Mouse (Mus musculus): ENCODE results near the gene Gm4881. TPM values are rescaled to one million over a fixed set of nuclear protein-coding genes. Genes with fewer than 3 reads are reported as not detected.

Gm4881 gene
- polyA plus RNA-seq, 1 experiment = not detected

DNA sequence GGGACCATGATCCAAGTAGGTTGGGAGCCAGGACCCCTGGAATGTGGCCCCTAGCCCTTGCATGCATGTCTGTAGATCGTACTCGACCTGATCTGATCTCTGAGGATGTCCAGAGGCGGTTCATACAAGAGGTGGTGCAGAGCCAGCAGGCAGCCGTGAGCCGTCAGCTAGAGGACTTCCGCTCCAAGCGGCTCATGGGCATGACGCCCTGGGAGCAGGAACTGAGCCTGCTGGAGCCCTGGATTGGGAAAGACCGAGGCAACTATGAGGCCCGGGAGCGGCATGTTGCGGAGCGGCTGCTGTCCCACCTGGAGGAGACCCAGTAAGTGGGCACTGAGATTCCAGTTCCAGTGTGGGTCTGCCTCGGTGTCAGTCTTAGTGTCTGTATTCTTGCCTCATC is 31.8 kb downstream of the Gm4881 start:
- 90% methylated on average over 14 of the region's 14 CpGs for WGBS
- H3K27ac ChIP-seq (ENCODE audit: control insufficient read depth, insufficient read depth, low read depth, low read length, poor library complexity) = no peak overlapping the region

DNA sequence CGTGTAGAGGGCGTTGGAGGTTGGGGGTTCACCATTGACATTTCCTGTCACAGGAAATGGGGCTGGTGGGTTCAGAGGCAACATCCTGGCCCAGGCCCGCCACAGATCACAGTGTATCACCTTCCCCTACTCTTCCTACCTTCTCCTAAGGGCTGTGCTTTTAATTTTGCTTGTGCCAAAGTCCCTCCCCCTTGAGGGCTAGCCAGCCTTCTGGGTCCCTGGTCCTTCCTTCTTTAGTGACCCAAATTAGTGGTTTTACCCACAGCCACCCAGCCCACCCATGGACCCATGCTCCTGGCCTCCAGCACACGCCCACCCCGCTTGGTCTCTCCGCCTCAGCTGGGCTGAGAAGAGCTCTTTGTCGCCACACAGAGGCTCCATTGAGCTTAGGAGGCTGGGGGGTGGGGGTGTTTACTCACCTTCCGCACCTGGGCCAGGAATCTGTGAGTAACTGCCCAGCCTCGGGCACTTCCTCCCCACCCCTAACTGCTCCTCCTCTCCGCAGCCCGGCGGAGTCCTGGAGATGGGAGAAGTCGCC is 37.0 kb downstream of the Gm4881 start:
- Histone ChIP-seq H3K4me3 (replicated peaks; ENCODE audit: control insufficient read depth, low read depth, low read length) (peak overlapping the region; percentile 1), H3K4me1 (ENCODE audit: control insufficient read depth, insufficient read depth, low read length) (peaks cover 3% of the 10 kb centered on the region), H3K27ac (ENCODE audit: control insufficient read depth, insufficient read depth, low read depth, low read length, poor library complexity) (peak overlapping the region; percentile 71)
- WGBS = 15% methylated on average over 13 of the region's 13 CpGs
- TF ChIP-seq CTCF (IDR thresholded peaks at IDR 0.05; ENCODE audit: control insufficient read depth, insufficient read depth, low read length) (peak; percentile 19; the same call in 1 of the 2 replicates), POLR2A (IDR thresholded peaks at IDR 0.05; ENCODE audit: borderline replicate concordance, control insufficient read depth, low read depth, low read length) (no peak)

More for the DNA sequence above, 31.8 kb downstream of the Gm4881 start:
- Histone ChIP-seq H3K4me3 (replicated peaks; ENCODE audit: control insufficient read depth, low read depth, low read length) (no peak overlapping the region), H3K4me1 (ENCODE audit: control insufficient read depth, insufficient read depth, low read length) (no peaks in the 10 kb centered on the region)
- TF ChIP-seq POLR2A (IDR thresholded peaks at IDR 0.05; ENCODE audit: borderline replicate concordance, control insufficient read depth, low read depth, low read length) = no peak
- TF ChIP-seq CTCF (IDR thresholded peaks at IDR 0.05; ENCODE audit: control insufficient read depth, insufficient read depth, low read length) = no peak

DNA sequence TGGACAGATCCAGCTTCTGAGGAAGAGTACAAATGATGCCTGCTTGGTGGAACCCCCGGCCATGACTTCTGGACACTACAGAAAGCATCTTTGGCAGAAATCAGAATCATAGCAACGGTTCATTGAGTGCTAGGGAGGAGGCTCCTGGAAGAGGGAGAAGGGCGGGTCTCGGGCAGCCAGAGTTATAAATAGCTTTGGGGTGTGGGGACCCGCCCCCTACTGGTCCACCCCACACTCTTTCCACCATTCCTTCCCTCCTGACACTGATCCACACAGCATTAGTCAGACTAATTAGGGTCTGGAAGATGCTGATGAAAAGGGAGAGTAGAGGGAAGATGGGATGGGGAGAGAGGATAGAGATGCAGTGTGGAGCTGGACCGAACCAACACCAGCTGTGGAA is 37.7 kb downstream of the Gm4881 start:
- Histone ChIP-seq H3K27ac (ENCODE audit: control insufficient read depth, insufficient read depth, low read depth, low read length, poor library complexity) (peak overlapping the region; percentile 71), H3K4me1 (ENCODE audit: control insufficient read depth, insufficient read depth, low read length) (peaks cover 3% of the 10 kb centered on the region), H3K4me3 (replicated peaks; ENCODE audit: control insufficient read depth, low read depth, low read length) (peak overlapping the region; percentile 9)
- no peak for TF ChIP-seq CTCF (IDR thresholded peaks at IDR 0.05; ENCODE audit: control insufficient read depth, insufficient read depth, low read length)
- WGBS = 8% methylated on average over 6 of the region's 6 CpGs

DNA sequence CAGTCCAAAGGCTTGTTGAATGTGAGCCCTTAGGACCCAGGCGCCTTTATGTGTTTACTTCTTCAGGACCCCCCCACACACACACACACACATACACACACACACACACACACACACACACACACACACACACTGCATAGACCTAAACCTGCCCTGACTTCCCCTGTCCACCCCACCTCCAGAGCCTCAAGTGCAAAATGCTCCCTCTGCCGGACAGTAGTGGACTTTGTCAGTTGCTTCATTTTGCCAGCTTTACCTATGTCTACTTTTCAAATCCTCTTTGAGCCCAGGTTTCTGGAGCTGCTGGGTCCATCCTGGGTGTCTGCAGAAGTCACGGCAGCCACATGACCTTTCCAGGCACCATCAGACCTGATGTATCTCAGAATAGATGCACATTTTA is 39.4 kb downstream of the Gm4881 start:
- 13% methylated on average over 3 of the region's 3 CpGs for WGBS
- H3K4me1 ChIP-seq (ENCODE audit: control insufficient read depth, insufficient read depth, low read length) = peaks cover 4% of the 10 kb centered on the region
- H3K27ac ChIP-seq (ENCODE audit: control insufficient read depth, insufficient read depth, low read depth, low read length, poor library complexity) = no peak overlapping the region
- TF ChIP-seq POLR2A (IDR thresholded peaks at IDR 0.05; ENCODE audit: borderline replicate concordance, control insufficient read depth, low read depth, low read length) (no peak), CTCF (IDR thresholded peaks at IDR 0.05; ENCODE audit: control insufficient read depth, insufficient read depth, low read length) (peak; percentile 85)
- peak overlapping the region; percentile 13 for H3K4me3 ChIP-seq (replicated peaks; ENCODE audit: control insufficient read depth, low read depth, low read length)

DNA sequence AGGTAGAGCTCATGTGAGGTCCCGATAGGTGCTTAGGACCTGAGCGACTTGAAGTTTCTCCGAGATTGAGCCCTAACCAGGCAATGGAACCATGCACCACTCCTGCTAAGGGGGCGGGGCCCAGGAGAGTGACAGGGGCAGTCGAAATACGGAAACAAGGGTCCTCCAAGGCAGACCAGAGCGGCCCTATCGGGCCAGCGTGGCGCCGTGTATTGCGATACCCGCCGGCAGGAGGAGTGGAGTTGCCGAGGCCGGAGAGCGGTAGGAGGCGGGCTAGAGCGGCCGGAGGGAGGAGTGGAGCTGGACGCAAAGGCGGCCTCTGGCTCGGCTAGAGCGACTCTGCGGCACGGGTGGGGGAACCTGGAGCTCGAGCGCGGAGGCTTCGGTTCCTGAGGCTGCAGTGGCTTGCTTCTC is 40.2 kb downstream of the Gm4881 start:
- Histone ChIP-seq H3K27ac (ENCODE audit: control insufficient read depth, insufficient read depth, low read depth, low read length, poor library complexity) (peak overlapping the region; percentile 62), H3K4me1 (ENCODE audit: control insufficient read depth, insufficient read depth, low read length) (peaks cover 4% of the 10 kb centered on the region), H3K4me3 (replicated peaks; ENCODE audit: control insufficient read depth, low read depth, low read length) (peak overlapping the region; percentile 90)
- TF ChIP-seq POLR2A (IDR thresholded peaks at IDR 0.05; ENCODE audit: borderline replicate concordance, control insufficient read depth, low read depth, low read length) (peak; percentile 64; the same call in 1 of the 2 replicates), CTCF (IDR thresholded peaks at IDR 0.05; ENCODE audit: control insufficient read depth, insufficient read depth, low read length) (no peak)
- under 1% methylated on average over 30 of the region's 30 CpGs for WGBS

DNA sequence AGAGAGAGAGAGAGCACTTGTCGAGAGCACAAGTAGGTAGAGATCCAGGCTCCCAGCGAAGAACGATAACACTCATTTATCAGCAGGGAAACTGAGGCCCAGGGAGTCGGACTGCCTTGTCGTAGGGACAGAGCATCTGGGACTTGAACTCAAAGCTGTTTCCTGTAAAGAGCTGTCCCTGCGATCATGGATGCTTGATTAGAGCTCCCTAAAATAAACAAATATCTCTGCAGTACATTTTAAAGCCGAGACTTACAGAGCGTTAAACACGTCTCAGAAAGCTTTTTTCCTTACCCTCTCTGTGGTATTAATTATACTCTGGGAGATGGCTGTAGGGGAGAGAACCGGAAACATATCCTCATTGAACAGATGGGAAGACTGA is 40.9 kb downstream of the Gm4881 start:
- under 1% methylated on average over 10 of the region's 10 CpGs for WGBS
- peak overlapping the region; percentile 99 for H3K27ac ChIP-seq (ENCODE audit: control insufficient read depth, insufficient read depth, low read depth, low read length, poor library complexity)
- TF ChIP-seq POLR2A (IDR thresholded peaks at IDR 0.05; ENCODE audit: borderline replicate concordance, control insufficient read depth, low read depth, low read length) = no peak
- TF ChIP-seq CTCF (IDR thresholded peaks at IDR 0.05; ENCODE audit: control insufficient read depth, insufficient read depth, low read length) = no peak
- peaks cover 4% of the 10 kb centered on the region for H3K4me1 ChIP-seq (ENCODE audit: control insufficient read depth, insufficient read depth, low read length)
- H3K4me3 ChIP-seq (replicated peaks; ENCODE audit: control insufficient read depth, low read depth, low read length) = peak overlapping the region; percentile 90

DNA sequence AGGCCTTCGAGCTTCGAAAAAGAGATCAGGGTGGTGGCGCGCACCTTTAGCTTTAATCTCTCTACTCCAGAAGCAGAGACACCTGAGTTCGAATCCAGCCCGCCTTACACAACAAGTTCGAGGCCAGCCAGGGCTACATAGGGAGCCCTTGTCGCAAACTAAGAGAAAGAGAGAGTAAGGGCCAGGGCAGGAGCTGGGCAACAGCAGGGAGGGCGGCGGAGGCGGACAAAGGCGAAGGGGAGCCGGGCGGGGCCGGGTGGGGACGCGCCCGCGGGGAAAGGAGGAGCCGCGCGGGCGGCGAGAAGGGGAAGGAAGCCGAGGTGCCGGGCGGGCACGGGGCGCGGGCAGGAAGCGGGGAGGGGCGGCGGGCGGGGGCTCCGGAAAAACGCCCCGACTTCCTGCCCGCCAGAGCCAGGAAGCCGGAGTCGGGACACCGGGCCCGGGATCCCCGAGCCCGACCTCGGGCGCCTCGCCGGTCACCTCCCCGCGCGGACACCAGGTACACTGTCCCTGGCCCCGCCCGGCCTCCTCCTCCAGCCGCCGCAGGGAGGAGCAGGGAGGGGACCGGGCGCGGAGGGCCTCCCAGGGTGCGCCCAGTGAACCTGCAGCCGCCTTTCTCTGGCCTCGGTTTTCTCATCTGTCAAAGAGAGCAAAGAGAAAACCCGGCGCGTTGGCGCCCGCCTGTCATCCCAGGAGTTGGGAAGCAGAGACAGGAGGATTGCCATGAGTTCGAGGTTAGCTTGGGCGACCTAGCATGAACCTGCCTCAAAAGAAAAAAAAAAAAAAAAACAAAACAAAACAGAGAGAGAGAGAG is 41.5 kb downstream of the Gm4881 start, which contains the start of gene Arhgef1:
Gene Arhgef1, plus strand, starts transcription at position 283 of the 814 bp plus-strand sequence.
- WGBS = 2% methylated on average over 61 of the region's 68 CpGs
- no peak for TF ChIP-seq CTCF (IDR thresholded peaks at IDR 0.05; ENCODE audit: control insufficient read depth, insufficient read depth, low read length)
- peak; percentile 50; the same call in 1 of the 2 replicates for TF ChIP-seq POLR2A (IDR thresholded peaks at IDR 0.05; ENCODE audit: borderline replicate concordance, control insufficient read depth, low read depth, low read length)
- H3K4me3 ChIP-seq (replicated peaks; ENCODE audit: control insufficient read depth, low read depth, low read length) = peak within 1 kb of the TSS; percentile 90
- peak within 1 kb of the TSS; percentile 99 for H3K27ac ChIP-seq (ENCODE audit: control insufficient read depth, insufficient read depth, low read depth, low read length, poor library complexity)
- peaks cover 4% of the 10 kb centered on the region for H3K4me1 ChIP-seq (ENCODE audit: control insufficient read depth, insufficient read depth, low read length)

DNA sequence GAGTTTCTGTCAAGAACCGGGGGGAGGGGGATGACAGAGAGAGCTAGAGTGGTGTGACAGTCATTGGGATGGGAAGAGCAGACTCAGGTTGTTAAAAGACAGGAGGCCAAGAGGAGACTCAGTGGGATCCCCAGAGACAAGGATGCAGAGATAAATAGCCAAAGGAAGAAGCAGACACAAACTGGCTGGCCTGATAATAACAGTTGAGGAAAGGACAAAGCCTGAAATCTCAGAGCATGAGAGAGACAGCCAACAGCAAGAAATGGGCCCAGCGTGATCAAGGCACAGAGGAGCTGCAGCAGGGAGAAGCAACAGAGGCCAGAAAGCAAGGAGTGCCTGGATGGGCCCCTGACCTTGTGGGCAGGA is 42.0 kb downstream of the Gm4881 start:
- peaks cover 4% of the 10 kb centered on the region for H3K4me1 ChIP-seq (ENCODE audit: control insufficient read depth, insufficient read depth, low read length)
- TF ChIP-seq POLR2A (IDR thresholded peaks at IDR 0.05; ENCODE audit: borderline replicate concordance, control insufficient read depth, low read depth, low read length) (no peak), CTCF (IDR thresholded peaks at IDR 0.05; ENCODE audit: control insufficient read depth, insufficient read depth, low read length) (no peak)
- H3K4me3 ChIP-seq (replicated peaks; ENCODE audit: control insufficient read depth, low read depth, low read length) = peak overlapping the region; percentile 69
- H3K27ac ChIP-seq (ENCODE audit: control insufficient read depth, insufficient read depth, low read depth, low read length, poor library complexity) = peak overlapping the region; percentile 90
- WGBS = 13% methylated on average over 2 of the region's 2 CpGs
